Mouse (Mus musculus): ENCODE results near the gene Fam163b. TPM values are rescaled to one million over a fixed set of nuclear protein-coding genes. Genes with fewer than 3 reads are reported as not detected.

The Fam163b gene
- polyA plus RNA-seq, 1 experiment, result 0.67 TPM

DNA sequence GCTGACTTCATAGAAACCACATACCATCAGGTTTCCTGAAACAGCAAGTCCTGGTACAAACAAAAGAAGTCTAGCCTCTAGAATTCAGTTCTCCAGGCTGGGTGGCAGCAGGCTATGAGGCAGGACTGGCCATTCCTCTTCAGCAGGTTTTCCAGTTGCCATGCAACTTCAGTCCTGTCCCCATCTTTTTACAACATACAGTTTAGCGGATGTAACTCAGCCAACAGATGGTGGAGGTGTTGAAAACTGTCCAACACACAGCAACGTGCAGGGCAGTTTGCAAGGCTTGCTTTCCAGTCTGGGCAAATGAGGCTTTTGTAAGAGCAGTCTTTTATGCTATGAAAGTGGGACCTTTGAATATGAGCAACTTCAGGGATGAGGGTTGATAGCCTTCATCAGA is 2.7 kb upstream of the Fam163b start:
- no peak overlapping the region for H3K27ac ChIP-seq (ENCODE audit: insufficient read depth, low read length)
- H3K27me3 ChIP-seq (ENCODE audit: control insufficient read depth, insufficient read depth, low read length, poor library complexity, severe bottlenecking), result no peaks in the 10 kb centered on the region
- H3K4me3 ChIP-seq (ENCODE audit: low read depth, low read length), result no peak overlapping the region
- no peaks in the 10 kb centered on the region for H3K36me3 ChIP-seq (ENCODE audit: control insufficient read depth, insufficient read depth, low read length, poor library complexity, severe bottlenecking)
- no peaks in the 10 kb centered on the region for H3K9me3 ChIP-seq (replicated peaks; ENCODE audit: control insufficient read depth, insufficient read depth, low read length, poor library complexity, severe bottlenecking)
- no peak for TF ChIP-seq CTCF (IDR thresholded peaks at IDR 0.05; ENCODE audit: low read depth, low read length)
- TF ChIP-seq POLR2A (IDR thresholded peaks at IDR 0.05; ENCODE audit: insufficient read depth, low read length), result no peak
- no peak for TF ChIP-seq EP300 (IDR thresholded peaks at IDR 0.05; ENCODE audit: insufficient read depth, low read depth, low read length)
- no peaks in the 10 kb centered on the region for H3K4me1 ChIP-seq (ENCODE audit: control insufficient read depth, insufficient read depth, low read length)
- no peak overlapping the region for H3K9ac ChIP-seq (ENCODE audit: low read depth, poor library complexity, severe bottlenecking)

GRCm38 (mm10) chr2:27138356-27138755 is 3.9 kb downstream of the Fam163b start:
- no peak for TF ChIP-seq EP300 (IDR thresholded peaks at IDR 0.05; ENCODE audit: insufficient read depth, low read depth, low read length)
- TF ChIP-seq POLR2A (IDR thresholded peaks at IDR 0.05; ENCODE audit: insufficient read depth, low read length), result no peak
- no peak for TF ChIP-seq CTCF (IDR thresholded peaks at IDR 0.05; ENCODE audit: low read depth, low read length)

DNA sequence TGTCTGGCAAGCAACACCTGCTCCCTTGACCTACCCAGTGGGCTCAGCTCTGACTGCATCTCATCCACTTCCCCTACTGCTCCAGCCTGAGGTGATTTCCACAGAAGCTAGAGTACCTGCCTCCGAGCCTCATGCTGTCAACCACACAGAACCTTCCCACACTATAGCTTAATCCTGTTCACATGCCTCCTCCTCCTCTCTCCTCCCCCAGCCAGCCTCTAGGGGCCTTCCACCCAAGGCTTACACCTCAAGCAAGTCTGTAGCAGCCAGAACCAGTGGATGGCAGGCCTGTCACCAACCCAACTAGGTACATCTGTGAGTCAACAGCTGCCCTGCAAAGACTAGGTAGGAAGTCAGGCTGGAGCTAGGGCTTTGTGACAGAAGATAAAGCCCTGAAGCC is 5.5 kb downstream of the Fam163b start:
- Histone ChIP-seq H3K9ac (ENCODE audit: low read depth, poor library complexity, severe bottlenecking) (no peak overlapping the region), H3K27me3 (ENCODE audit: control insufficient read depth, insufficient read depth, low read length, poor library complexity, severe bottlenecking) (no peaks in the 10 kb centered on the region), H3K36me3 (ENCODE audit: control insufficient read depth, insufficient read depth, low read length, poor library complexity, severe bottlenecking) (no peaks in the 10 kb centered on the region), H3K4me3 (ENCODE audit: low read depth, low read length) (no peak overlapping the region), H3K9me3 (replicated peaks; ENCODE audit: control insufficient read depth, insufficient read depth, low read length, poor library complexity, severe bottlenecking) (no peaks in the 10 kb centered on the region), H3K27ac (ENCODE audit: insufficient read depth, low read length) (no peak overlapping the region), H3K4me1 (ENCODE audit: control insufficient read depth, insufficient read depth, low read length) (no peaks in the 10 kb centered on the region)
- no peak for TF ChIP-seq EP300 (IDR thresholded peaks at IDR 0.05; ENCODE audit: insufficient read depth, low read depth, low read length)
- TF ChIP-seq POLR2A (IDR thresholded peaks at IDR 0.05; ENCODE audit: insufficient read depth, low read length), result no peak
- TF ChIP-seq CTCF (IDR thresholded peaks at IDR 0.05; ENCODE audit: low read depth, low read length), result no peak

More at GRCm38 (mm10) chr2:27138356-27138755, 3.9 kb downstream of the Fam163b start:
- Histone ChIP-seq H3K27ac (ENCODE audit: insufficient read depth, low read length) (no peak overlapping the region), H3K4me3 (ENCODE audit: low read depth, low read length) (no peak overlapping the region), H3K9ac (ENCODE audit: low read depth, poor library complexity, severe bottlenecking) (no peak overlapping the region), H3K4me1 (ENCODE audit: control insufficient read depth, insufficient read depth, low read length) (no peaks in the 10 kb centered on the region), H3K36me3 (ENCODE audit: control insufficient read depth, insufficient read depth, low read length, poor library complexity, severe bottlenecking) (no peaks in the 10 kb centered on the region), H3K27me3 (ENCODE audit: control insufficient read depth, insufficient read depth, low read length, poor library complexity, severe bottlenecking) (no peaks in the 10 kb centered on the region), H3K9me3 (replicated peaks; ENCODE audit: control insufficient read depth, insufficient read depth, low read length, poor library complexity, severe bottlenecking) (no peaks in the 10 kb centered on the region)

DNA sequence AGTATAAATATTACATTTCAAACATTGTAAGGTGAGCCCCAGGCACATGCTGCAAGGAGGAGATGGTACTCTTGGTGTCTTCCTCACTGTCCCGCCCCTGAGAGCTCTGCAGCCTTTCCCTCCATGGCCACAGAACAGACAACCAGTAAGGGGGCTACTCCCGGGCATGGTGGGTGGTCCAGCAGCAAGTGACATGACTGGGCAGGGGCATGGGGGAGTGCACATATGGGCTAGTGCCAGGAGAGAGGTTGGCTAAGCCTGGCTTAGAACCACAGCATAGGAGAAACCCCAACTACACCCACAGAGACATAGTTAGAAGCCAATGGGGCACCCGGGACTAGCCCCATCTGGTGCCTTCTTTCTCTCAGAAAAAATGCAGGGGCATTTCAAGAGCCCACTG is 6.0 kb downstream of the Fam163b start:
- H3K4me1 ChIP-seq (ENCODE audit: control insufficient read depth, insufficient read depth, low read length), result no peaks in the 10 kb centered on the region
- no peak overlapping the region for H3K9ac ChIP-seq (ENCODE audit: low read depth, poor library complexity, severe bottlenecking)
- no peaks in the 10 kb centered on the region for H3K27me3 ChIP-seq (ENCODE audit: control insufficient read depth, insufficient read depth, low read length, poor library complexity, severe bottlenecking)
- TF ChIP-seq POLR2A (IDR thresholded peaks at IDR 0.05; ENCODE audit: insufficient read depth, low read length) (no peak), CTCF (IDR thresholded peaks at IDR 0.05; ENCODE audit: low read depth, low read length) (no peak), EP300 (IDR thresholded peaks at IDR 0.05; ENCODE audit: insufficient read depth, low read depth, low read length) (no peak)
- H3K9me3 ChIP-seq (replicated peaks; ENCODE audit: control insufficient read depth, insufficient read depth, low read length, poor library complexity, severe bottlenecking), result no peaks in the 10 kb centered on the region
- no peak overlapping the region for H3K4me3 ChIP-seq (ENCODE audit: low read depth, low read length)
- no peaks in the 10 kb centered on the region for H3K36me3 ChIP-seq (ENCODE audit: control insufficient read depth, insufficient read depth, low read length, poor library complexity, severe bottlenecking)
- no peak overlapping the region for H3K27ac ChIP-seq (ENCODE audit: insufficient read depth, low read length)

- TF ChIP-seq EP300 (IDR thresholded peaks at IDR 0.05; ENCODE audit: insufficient read depth, low read depth, low read length) (no peak), CTCF (IDR thresholded peaks at IDR 0.05; ENCODE audit: low read depth, low read length) (no peak), POLR2A (IDR thresholded peaks at IDR 0.05; ENCODE audit: insufficient read depth, low read length) (no peak)
- H3K9ac ChIP-seq (ENCODE audit: low read depth, poor library complexity, severe bottlenecking), result no peak overlapping the region
- no peak overlapping the region for H3K27ac ChIP-seq (ENCODE audit: insufficient read depth, low read length)
- H3K27me3 ChIP-seq (ENCODE audit: control insufficient read depth, insufficient read depth, low read length, poor library complexity, severe bottlenecking), result no peaks in the 10 kb centered on the region
- H3K9me3 ChIP-seq (replicated peaks; ENCODE audit: control insufficient read depth, insufficient read depth, low read length, poor library complexity, severe bottlenecking), result no peaks in the 10 kb centered on the region
- no peaks in the 10 kb centered on the region for H3K36me3 ChIP-seq (ENCODE audit: control insufficient read depth, insufficient read depth, low read length, poor library complexity, severe bottlenecking)
- no peaks in the 10 kb centered on the region for H3K4me1 ChIP-seq (ENCODE audit: control insufficient read depth, insufficient read depth, low read length)
- no peak overlapping the region for H3K4me3 ChIP-seq (ENCODE audit: low read depth, low read length)
Measured at GRCm38 (mm10) chr2:27135935-27136334, 6.4 kb downstream of the Fam163b start.

DNA sequence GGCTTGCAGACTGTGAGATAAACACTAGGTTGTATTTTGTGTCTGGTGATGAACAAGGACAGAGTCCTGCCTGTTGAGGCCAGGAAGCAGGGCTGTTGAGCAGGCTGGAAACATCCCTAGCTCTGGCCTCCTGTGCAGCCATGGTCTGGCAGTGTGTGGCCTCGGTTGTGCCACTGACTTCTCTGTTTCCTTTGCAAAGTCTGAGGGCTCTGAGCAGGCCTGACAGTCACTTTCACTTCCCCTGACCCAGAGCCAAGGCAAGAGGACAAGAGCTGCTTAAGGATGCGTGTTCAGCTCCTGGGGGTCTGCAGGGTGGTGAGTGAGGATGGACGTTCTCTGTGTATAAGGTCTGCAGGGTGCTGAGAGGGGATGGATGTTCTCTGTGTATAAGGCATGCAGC is 13.3 kb downstream of the Fam163b start:
- Histone ChIP-seq H3K4me3 (ENCODE audit: low read depth, low read length) (no peak overlapping the region), H3K4me1 (ENCODE audit: control insufficient read depth, insufficient read depth, low read length) (no peaks in the 10 kb centered on the region), H3K27ac (ENCODE audit: insufficient read depth, low read length) (no peak overlapping the region), H3K9ac (ENCODE audit: low read depth, poor library complexity, severe bottlenecking) (no peak overlapping the region), H3K36me3 (ENCODE audit: control insufficient read depth, insufficient read depth, low read length, poor library complexity, severe bottlenecking) (no peaks in the 10 kb centered on the region), H3K27me3 (ENCODE audit: control insufficient read depth, insufficient read depth, low read length, poor library complexity, severe bottlenecking) (no peaks in the 10 kb centered on the region), H3K9me3 (replicated peaks; ENCODE audit: control insufficient read depth, insufficient read depth, low read length, poor library complexity, severe bottlenecking) (no peaks in the 10 kb centered on the region)
- TF ChIP-seq CTCF (IDR thresholded peaks at IDR 0.05; ENCODE audit: low read depth, low read length) (no peak), POLR2A (IDR thresholded peaks at IDR 0.05; ENCODE audit: insufficient read depth, low read length) (no peak), EP300 (IDR thresholded peaks at IDR 0.05; ENCODE audit: insufficient read depth, low read depth, low read length) (no peak)

All from ES-Bruce4 (cell line).